Mouse (Mus musculus) embryo, embryonic 10 days (tissue): ENCODE measurements around the gene Prmt1.

Experiments
- DNase-seq: peaks from one replicate; pipeline ENCODE4 v3.0.0-alpha.2; 2015; ENCODE audit warnings: low spot score

Prmt1 gene

DNA sequence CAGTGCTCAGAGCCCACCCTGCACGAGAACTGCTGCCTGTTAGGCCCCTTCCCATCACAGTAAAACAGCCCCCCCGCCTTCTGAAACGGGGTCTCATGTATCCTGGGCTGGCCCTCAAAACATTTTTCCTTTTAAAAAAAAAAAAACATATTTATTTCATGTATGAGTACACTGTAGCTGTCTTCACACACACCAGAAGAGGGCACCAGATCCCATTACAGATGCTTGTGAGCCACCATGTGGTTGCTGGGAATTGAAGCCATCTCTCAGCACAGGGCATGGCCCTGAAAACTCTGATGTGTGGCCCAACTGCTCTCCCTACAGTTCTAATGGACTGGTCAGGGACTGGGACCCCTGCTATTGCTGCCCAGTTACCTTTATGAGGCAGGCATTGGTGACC, 8.1 kb downstream of the Prmt1 start:
- no peak for DNase-seq

DNA sequence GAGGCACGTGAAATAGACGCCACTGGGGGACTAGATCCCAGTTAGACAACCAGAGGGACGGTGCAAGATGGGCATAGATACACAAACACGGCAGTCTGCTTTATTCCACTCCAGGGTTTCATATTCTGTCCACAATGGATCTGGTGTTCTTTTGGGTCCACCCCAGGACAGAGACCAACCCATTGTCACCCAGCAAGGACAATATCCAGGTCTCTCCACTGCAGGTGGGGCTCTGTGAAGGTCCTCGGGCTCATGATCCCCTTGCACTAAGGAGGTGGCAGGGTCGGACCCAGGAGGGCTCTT, 11.3 kb downstream of the Prmt1 start:
- DNase-seq = no peak

DNA sequence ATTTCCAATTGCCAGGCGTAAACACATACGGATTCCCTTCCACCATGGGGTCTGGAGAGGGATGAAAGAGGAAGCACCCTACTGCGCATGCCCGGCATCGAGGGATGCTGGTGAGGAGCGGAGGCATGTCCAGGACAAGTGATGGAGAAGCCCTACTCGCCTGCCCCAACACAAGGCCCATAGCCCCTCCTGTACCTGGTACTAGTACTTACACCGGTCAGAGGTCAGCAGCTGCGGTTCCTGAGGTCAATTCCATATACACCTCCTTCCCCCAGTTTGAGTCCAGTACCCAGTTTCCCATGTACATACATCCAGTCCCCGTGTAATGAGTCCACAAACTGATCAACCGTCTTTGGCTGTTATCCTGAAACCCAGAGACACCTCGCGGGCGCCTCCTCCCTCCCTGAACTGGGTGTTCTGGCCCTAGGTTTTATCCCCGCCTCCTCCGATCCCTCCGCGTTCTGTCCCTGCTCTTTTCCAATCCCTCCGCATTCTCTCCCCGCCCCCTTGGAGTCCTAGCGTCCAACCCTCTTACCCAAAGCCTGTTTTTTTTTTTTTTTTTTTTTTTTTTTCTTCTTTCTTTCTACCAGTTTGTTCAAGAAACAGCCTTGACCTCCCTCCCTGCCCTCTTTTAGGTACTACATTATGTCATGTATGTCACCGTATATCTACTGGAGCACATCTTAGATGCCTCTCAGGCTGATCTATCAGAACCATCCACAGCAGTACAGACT, 11.8 kb downstream of the Prmt1 start, which contains the start of gene Cpt1c:
Cpt1c (minus strand) TSS at position 469 of the 734 bp plus-strand sequence.
- peak; percentile 92 for DNase-seq

DNA sequence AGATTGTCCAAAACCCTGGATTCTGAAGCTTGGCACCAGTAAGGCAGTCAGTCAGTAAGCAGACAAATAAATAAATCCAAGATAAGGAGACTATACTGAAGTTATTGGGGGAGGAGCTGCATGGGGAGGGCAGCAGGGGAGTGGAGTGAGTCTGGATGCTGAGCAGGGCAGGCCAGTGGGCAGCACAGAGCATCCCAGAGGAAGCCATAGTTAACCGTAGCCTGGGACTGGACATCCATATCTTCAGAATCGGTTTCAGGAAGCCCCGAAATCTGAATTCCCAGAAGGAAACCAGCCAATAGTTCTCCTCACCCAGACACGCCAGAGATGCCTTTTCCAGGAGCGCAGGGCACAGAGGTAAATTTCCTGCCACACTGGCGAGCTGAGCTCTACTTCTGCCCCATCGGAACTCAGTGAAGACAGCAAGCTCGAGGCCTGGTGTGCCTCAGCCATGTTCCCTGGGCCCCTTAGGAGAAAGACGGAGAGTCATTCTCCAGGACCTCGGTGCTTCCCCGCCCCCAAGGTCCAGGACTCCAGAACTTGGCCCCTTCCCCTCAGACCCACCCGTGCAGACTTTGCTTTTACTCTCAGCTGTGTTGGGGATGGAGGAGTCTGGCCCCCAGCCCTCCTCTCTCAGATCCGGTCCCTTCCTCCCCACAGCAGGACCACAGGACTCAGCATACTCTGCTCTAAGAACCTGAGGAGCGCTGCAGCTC, 12.8 kb downstream of the Prmt1 start:
- no peak for DNase-seq

DNA sequence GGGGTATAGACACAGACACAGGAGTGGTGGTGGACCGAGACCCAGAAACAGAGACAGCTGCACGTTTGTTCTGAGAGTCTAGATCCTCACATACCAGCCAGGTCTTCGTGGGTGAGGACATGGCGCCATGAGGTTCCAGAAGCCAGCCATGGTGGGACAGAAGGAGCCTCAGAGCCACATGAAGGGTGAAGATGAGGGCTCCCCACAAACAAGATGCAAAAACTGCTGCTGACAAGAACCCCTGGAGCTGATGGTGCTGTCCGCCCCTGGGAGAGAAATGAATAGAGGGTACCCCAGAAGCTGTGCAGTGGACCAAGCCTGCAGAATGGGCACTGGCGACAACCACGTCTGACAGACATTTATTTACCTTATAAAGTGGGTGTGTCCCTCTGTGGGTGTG, 15.2 kb downstream of the Prmt1 start:
- no peak for DNase-seq

DNA sequence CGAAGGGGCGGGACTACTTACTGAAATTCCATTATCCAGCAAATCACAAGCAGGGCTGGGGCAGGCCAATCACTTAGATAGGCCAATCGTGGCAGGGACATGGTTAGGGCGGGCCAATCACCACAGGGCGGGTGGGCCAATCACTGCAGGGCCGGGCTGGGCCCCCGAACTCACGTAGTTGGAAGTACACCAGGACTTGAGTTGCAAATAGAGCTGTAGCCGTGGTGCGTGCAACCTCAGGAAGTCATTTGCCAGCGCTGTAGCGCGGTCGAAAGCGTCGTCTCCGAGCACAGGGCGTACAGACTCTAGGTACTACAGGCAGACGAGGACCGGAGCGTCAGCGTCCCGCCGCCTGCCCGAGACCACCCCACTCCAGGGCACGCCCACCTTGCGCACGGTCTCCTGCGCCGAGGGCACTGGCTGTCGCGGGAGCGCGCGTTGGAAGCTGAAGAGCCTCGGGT, 16.1 kb downstream of the Prmt1 start:
- DNase-seq = peak; percentile 96

DNA sequence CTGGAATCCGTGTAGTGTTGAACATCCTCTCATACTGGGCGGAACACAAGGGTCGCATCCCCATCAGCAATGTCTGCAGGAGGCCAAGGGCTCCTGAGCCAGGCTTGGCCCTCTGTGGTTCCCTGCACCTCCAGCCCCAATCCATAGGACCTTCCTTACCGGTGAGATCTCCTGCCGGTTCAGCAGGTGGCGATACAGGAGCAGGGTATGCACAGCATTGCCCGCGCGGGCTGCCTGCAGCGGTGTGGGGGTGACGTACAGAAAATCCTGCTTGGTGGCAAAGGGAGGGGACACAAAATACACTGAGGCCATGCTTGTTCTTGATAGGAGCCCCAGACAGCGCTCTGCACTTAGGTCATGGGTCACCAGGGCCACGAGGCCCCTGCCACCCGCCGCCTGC, 19.7 kb downstream of the Prmt1 start:
- no peak for DNase-seq

DNA sequence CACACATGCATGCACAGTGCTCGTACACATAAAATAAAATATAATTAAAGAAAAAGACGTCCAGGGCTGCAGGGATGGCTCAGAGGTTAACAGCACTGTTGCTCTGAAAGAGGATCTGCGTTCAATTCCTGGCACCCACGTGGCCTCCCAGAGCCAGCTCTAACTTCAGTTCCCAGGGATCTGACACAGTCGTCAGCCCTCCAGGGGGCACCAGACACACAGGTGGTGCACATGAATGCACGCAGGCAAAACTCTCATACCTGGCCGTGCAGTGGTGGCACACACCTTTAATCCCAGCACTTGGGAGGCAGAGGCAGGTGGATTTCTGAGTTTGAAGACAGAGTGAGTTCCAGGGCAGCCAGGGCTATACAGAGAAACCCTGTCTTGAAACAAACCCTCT, 20.4 kb downstream of the Prmt1 start:
- DNase-seq = no peak

DNA sequence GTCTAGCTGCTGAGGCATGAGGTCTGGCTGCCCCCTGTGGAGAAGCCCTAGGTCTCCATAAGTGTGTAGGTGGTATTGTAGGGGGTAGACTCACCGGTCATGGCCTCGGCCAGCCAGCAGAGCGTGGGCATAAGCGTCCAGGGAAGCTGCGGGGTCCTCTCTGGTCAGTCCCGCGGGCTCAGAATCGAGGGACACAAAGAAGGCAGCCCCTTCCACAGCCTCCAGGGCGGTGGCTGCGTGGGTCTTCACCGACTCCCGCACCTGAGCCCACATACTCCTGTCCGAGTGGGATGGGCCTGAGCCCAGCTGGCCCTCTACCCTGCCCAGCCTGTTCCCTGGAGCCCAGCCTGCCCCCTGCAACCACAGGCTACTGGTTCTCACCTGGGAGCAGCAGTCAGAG, 21.4 kb downstream of the Prmt1 start:
- DNase-seq = no peak

DNA sequence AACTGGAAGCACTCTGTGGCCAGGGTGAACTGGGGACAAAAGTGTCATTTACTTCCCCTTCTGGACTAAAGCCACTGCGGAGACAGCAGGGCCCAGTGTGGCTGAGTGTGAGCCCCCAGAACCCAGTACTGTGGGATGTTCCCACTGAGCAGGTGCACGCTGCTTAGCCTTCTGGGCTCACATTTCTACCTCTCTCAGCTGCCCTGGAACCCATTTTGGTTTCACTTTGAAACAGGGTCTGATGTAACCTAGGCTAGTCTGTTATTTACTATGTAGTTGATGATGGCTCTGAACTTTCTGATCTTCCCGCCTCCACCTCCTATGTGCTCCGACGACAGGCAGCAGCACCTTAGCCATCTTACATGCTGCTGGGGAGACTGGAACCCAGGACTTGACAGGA, 23.5 kb downstream of the Prmt1 start:
- no peak for DNase-seq

DNA sequence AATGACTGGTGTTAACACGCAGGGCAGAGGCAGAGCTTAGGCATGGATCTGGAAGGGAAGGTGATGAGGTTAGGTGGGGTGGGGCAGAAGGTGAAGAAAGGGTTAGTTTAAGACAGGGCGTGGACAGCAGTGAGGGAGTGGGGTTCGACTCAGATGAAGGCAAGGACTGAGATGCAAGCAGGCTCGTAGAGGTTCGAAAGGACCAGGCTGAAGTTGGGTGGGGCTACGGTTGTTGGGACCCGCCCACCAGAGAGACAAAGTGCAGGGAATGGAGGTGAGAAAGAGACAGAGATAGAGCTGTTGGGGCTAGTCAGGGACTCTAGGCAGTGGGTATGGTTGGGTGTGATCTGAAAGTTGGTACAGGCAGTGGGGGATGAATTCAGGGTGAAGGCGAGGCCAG, 24.0 kb downstream of the Prmt1 start:
- DNase-seq = no peak

DNA sequence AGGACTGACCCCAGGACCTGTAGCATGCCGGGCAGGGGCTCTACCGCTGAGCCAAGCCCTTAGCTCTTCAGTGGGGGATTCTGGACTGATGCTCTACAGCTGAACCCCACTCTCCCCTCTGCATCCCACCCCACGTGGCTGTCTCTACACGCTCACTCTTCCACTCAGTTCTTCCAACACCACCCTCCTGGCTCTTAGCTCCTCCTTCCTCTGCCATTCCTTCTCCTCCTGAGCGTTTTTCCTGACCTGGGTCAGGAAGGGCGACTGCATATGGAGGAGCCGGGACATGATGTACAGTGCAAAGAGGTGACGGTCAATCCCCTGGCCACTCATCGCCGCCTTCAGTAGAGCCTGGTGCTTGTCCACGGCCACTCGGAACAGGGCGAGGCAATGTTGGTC, 25.9 kb downstream of the Prmt1 start:
- DNase-seq = no peak

DNA sequence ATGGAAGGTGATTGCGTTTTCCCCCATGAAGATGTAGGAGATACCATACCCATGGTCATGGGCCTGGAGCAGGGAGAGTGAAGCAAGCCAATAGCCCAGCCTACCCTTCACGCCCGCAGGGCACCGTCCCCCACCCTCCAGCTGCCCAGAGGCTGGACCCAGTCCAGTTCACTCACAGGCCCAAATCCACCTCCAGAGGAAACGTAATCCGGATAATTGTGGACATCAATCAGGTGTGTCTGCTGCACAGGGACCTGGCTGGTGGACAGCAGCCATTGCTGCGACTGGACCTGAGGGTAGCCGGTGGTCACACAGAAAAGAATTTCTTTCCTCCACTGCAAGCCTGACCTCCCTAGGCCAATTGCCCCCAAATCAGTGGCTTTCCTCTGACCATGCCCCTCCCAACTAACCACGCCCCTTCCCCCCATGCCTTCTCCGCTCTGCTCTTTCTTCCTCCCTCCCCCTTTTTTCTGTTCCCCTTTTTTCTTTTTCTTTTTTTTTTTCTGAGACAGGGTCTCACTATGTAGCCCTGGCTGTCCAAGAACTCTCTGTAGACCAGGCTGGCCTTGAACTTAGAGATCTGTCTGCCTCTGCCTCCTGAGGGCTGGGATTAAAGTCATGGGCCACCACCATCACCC, 26.4 kb downstream of the Prmt1 start:
- no peak for DNase-seq

DNA sequence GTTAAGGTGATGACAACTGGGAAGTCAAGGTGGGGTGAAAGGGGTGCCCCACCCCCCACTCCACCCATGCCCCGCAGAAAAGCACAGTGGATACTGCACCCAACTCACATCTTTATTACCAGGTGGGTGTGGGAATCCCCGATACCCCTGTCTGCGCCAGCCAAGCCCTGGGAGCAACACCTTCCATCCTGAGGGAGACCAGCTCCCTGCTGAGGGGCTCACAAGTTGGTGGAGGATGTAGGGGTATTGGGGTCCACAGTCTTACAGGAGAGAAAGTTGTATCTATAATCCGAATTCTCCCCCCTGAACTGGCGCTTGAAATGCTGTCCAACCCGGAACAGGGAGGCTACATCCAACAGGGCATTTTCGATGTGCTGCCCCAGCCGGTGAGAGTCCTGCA, 27.1 kb downstream of the Prmt1 start:
- DNase-seq = no peak

DNA sequence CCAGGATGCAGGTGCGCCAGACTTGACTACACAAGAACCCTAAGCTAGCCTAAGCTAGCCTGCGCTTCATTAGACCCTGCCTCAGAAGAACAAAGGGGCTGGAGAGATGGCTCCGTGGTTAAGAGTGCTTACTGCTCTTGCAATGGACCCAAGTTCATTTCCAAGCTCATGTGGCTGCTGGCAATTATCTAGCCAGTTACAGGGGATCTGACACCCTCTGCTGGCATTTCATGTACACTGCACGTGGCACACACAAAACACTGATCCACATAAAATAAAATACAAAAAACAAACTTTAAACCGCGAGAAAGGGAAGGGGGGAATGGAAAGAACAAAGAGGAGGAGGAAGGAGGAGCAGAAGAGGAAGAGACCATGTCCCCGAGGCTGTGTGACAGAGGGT, 28.2 kb downstream of the Prmt1 start:
- peak; percentile 65 for DNase-seq

DNA sequence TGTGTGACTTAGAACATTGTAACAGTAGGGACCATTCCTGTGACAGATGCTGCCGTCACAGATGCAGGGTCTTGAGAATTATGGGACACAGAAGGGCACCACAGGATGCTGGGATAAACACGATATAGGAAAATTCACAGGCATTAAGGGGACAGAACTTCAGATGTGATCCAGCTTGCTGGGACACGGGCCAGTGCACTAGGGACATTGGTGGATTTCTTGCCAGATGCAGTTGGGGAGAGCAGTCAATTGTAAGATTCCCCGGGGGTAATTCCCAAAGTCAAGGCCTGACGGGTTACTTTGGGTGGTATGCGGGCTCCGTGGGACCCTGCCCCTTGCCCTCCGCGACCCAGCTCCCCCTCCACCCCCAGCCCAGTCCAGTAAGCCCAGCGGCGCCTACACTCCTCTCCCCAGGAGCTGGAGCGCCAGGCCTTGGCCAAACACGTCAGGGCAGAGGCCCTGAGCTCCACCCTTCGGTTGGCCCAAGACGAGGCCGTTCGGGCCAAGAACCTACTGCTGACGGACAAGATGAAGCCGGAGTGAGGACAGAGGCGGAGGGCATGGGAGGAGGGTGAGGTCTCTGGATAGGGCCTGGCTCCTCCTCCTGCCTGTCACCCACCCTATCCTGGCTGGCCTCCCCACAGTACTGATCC, 29.1 kb downstream of the Prmt1 start:
- DNase-seq = no peak

DNA sequence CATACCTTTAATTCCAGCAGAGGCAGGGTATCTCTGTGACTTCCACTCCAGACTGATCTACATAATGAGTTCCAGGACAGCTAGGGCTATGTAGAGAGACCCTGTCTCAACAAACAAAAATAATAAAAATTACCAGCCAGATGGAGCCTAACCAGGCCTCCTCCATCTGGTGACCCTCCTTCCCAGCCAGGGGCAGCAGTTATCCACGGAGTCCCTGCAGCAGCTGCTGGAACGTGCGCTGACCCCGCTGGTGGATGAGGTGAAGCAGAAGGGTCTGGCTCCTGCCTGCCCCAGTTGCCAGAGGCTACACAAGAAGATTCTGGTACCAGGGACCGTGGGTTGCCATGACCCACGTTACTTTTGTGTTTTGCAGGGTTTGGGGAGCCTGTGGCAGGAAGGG, 30.1 kb downstream of the Prmt1 start:
- no peak for DNase-seq

DNA sequence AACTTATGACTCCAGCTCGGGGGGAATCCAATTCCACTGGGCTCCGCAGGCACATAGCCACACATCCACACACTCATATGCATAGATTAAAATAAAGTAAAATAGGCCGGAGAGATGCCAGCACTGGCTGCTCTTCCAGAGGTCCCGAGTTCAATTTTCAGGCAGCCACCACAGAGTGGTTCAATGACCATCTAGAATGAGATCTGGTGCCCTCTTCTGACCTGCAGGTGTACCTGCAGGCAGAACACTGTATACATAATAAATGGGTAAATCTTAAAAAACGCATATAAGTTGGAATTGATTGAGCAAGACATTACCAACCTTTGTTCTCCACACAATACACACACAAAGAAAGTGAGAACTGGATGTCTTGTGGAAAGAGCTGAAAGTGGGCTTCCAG, 30.7 kb downstream of the Prmt1 start:
- DNase-seq = peak; percentile 54

DNA sequence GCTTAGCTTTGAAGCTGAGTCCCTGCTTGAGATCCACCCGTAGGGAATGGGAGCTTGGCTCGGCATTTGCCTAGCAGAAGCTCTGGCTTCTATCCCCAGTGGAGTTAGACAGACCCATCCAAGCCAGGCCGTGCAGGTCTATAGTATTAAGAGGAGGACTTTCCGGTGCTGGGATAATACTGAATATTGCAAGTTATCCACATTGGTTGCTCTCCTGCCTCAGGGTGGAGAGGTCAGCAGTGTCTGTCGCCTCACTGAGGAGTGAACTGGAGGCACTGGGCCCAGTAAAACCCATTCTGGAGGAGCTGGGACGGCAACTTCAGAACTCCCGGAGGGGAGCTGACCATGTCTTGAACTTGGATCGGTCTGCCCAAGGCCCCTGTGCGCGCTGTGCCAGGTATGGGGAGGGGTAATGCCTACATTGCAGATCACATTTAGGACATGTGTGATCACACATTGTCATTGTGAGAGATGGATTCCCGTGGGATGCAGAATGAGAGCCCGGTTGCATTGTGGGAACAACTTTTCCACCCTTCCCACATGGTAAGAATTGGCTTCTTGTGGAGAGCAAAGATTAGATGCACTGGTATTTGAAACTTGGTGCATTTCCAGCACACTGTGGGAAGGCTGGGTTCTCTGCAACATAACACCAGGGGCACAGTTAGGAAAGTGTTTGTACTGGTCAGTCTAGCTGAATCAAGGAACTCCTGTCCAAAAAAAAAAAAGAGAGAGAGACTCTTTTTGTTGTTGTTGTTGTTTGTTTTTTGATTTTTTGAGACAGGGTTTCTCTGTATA, 32.1 kb downstream of the Prmt1 start:
- no peak for DNase-seq

DNA sequence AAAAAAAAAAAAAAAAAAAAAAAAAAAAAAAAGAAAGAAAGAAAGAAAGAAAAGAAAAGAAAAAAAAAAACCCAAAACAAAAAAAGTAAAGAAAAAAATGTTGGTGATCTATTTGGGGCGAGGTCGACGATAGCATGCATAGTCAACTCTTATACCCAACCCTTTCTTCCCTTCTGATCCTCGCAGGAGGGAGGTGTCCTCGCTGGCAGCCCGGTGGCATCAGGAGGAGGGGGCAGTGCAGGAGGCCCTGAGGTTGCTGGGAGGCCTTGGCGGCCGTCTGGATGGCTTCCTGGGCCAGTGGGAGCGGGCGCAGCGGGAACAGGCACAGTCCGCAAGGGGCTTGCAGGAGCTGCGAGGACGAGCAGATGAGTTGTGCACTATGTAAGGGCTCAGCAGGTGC, 32.8 kb downstream of the Prmt1 start:
- DNase-seq = no peak

DNA sequence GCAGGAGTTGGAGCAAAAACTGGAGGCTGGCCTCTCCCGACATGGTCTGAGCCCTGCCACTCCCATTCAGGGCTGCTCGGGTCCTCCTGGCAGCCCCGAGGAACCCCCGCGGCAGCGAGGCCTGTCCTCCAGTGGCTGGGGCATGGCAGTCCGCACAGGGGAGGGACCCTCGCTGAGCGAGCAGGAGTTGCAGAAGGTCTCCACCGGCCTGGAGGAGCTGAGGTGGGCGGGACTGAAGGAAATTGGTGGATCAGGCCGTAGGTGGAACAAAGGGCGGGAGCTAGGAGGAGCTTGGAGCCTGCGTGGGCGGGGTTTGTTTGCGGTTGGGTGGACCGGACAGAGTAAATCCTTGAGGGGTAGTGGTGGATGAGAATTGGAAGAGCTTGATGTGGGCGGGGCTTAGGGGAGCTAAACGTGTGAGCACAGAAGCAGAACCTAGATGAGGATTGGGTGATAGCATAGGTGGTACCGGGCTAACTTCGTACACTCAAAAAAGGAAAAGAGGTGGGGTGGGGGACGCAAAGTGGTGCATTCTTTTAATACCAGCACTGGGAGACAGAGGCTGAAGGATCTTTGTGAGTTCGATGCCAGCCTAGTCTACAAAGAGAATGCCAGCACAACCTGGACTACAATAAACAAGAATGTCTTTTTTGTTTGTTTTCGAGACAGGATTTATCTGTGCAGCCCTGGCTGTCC, 33.6 kb downstream of the Prmt1 start:
- DNase-seq = peak; percentile 97
